Mouse (Mus musculus) E14TG2a.4 (cell line): ENCODE results near the gene Vav3.

ENCODE experiments used
- H3K27me3 ChIP-seq: 2 replicates; pipeline ENCODE4 v1.6.1; 2014; ENCODE audit warnings: low read length, control low read depth; ENCODE audit not compliant: insufficient read depth
- H3K36me3 ChIP-seq: 2 replicates; pipeline ENCODE4 v1.6.1; 2014; ENCODE audit warnings: low read length, control low read depth; ENCODE audit not compliant: insufficient read depth
- H3K4me1 ChIP-seq: replicated peaks from 2 replicates; pipeline ENCODE4 v1.6.1; 2014; ENCODE audit warnings: low read depth, low read length, control low read depth
- H3K4me3 ChIP-seq: replicated peaks from 2 replicates; pipeline ENCODE4 v1.5.1; 2014; ENCODE audit warnings: mild to moderate bottlenecking, low read length
- H3K9me3 ChIP-seq: 2 replicates; pipeline ENCODE4 v1.6.1; 2014; ENCODE audit warnings: low read length, control low read depth
- CTCF ChIP-seq: conservative IDR thresholded peaks from 2 replicates; pipeline ENCODE4 v1.5.1; 2014; ENCODE audit warnings: low read length
- NANOG ChIP-seq: IDR thresholded peaks from 2 replicates; pipeline ENCODE4 v1.6.1; 2014; ENCODE audit warnings: borderline replicate concordance, low read length, mixed read lengths
- POU5F1 ChIP-seq: IDR thresholded peaks from 2 replicates; pipeline ENCODE4 v1.6.1; 2014; ENCODE audit warnings: low read length, borderline replicate concordance

Vav3 gene

GRCm38 (mm10) chr3:109361882-109362281, 21.4 kb downstream of the Vav3 start:
- Histone ChIP-seq H3K36me3 (no peaks in the 10 kb centered on the region), H3K4me3 (no peak overlapping the region), H3K27me3 (no peaks in the 10 kb centered on the region), H3K4me1 (no peaks in the 10 kb centered on the region), H3K9me3 (no peaks in the 10 kb centered on the region)
- TF ChIP-seq NANOG, result no peak
- no peak for TF ChIP-seq CTCF
- no peak for TF ChIP-seq POU5F1

- no peaks in the 10 kb centered on the region for H3K27me3 ChIP-seq
- TF ChIP-seq POU5F1, result no peak
- no peak for TF ChIP-seq NANOG
- no peak for TF ChIP-seq CTCF
- H3K9me3 ChIP-seq, result no peaks in the 10 kb centered on the region
- H3K4me3 ChIP-seq, result no peak overlapping the region
- H3K4me1 ChIP-seq, result no peaks in the 10 kb centered on the region
- no peaks in the 10 kb centered on the region for H3K36me3 ChIP-seq
Observed at GRCm38 (mm10) chr3:109362310-109362709, 21.9 kb downstream of the Vav3 start.

- Histone ChIP-seq H3K4me3 (no peak overlapping the region), H3K27me3 (no peaks in the 10 kb centered on the region), H3K9me3 (no peaks in the 10 kb centered on the region), H3K36me3 (no peaks in the 10 kb centered on the region), H3K4me1 (no peaks in the 10 kb centered on the region)
- no peak for TF ChIP-seq NANOG
- no peak for TF ChIP-seq CTCF
- no peak for TF ChIP-seq POU5F1
Observed at GRCm38 (mm10) chr3:109363522-109363921, 23.1 kb downstream of the Vav3 start.

GRCm38 (mm10) chr3:109365875-109366274, 25.4 kb downstream of the Vav3 start:
- Histone ChIP-seq H3K9me3 (no peaks in the 10 kb centered on the region), H3K36me3 (no peaks in the 10 kb centered on the region), H3K4me3 (no peak overlapping the region), H3K27me3 (no peaks in the 10 kb centered on the region), H3K4me1 (no peaks in the 10 kb centered on the region)
- TF ChIP-seq NANOG (no peak), CTCF (no peak), POU5F1 (no peak)

- H3K36me3 ChIP-seq, result no peaks in the 10 kb centered on the region
- no peak for TF ChIP-seq NANOG
- TF ChIP-seq CTCF, result no peak
- TF ChIP-seq POU5F1, result no peak
- H3K4me1 ChIP-seq, result no peaks in the 10 kb centered on the region
- H3K9me3 ChIP-seq, result no peaks in the 10 kb centered on the region
- no peaks in the 10 kb centered on the region for H3K27me3 ChIP-seq
- no peak overlapping the region for H3K4me3 ChIP-seq
Observed at GRCm38 (mm10) chr3:109366411-109366851, 26.0 kb downstream of the Vav3 start.

- Histone ChIP-seq H3K27me3 (no peaks in the 10 kb centered on the region), H3K4me3 (no peak overlapping the region), H3K9me3 (no peaks in the 10 kb centered on the region), H3K4me1 (no peaks in the 10 kb centered on the region), H3K36me3 (no peaks in the 10 kb centered on the region)
- TF ChIP-seq POU5F1 (no peak), CTCF (no peak), NANOG (no peak)
Observed at GRCm38 (mm10) chr3:109368383-109369289, 28.2 kb downstream of the Vav3 start.

GRCm38 (mm10) chr3:109371576-109371975, 31.1 kb downstream of the Vav3 start:
- no peaks in the 10 kb centered on the region for H3K27me3 ChIP-seq
- TF ChIP-seq POU5F1 (no peak), CTCF (no peak), NANOG (no peak)
- H3K9me3 ChIP-seq, result no peaks in the 10 kb centered on the region
- no peaks in the 10 kb centered on the region for H3K36me3 ChIP-seq
- H3K4me1 ChIP-seq, result no peaks in the 10 kb centered on the region
- no peak overlapping the region for H3K4me3 ChIP-seq

GRCm38 (mm10) chr3:109372678-109373077, 32.2 kb downstream of the Vav3 start:
- H3K4me1 ChIP-seq, result no peaks in the 10 kb centered on the region
- H3K9me3 ChIP-seq, result no peaks in the 10 kb centered on the region
- no peak overlapping the region for H3K4me3 ChIP-seq
- TF ChIP-seq NANOG (no peak), POU5F1 (no peak), CTCF (no peak)
- H3K27me3 ChIP-seq, result no peaks in the 10 kb centered on the region
- H3K36me3 ChIP-seq, result no peaks in the 10 kb centered on the region
